Mouse (Mus musculus) cortical plate, adult 2 months (tissue): Measurements from ENCODE around the gene Rad51b. TPM values are rescaled to one million over a fixed set of nuclear protein-coding genes. Genes with fewer than 3 reads are reported as not detected.
A peak's percentile ranks its signal among the peaks of the same experiment; 100 is the strongest.

Experiments
- H3K27ac ChIP-seq: fragments of 200-500 bp; 2 replicates; pipeline ENCODE4 v1.5.1; 2012; ENCODE audit warnings: low read length, control low read depth, inconsistent platforms; ENCODE audit not compliant: insufficient read depth
- H3K4me1 ChIP-seq: fragments of 200-500 bp; 2 replicates; pipeline ENCODE4 v1.6.1; 2011; ENCODE audit warnings: low read length; ENCODE audit not compliant: control insufficient read depth, insufficient read depth
- H3K4me3 ChIP-seq: fragments of 200-500 bp; 2 replicates; pipeline ENCODE4 v1.5.1; 2011; ENCODE audit warnings: mild to moderate bottlenecking, low read length, control low read depth; ENCODE audit not compliant: insufficient read depth
- CTCF ChIP-seq: fragments of 200-500 bp; IDR thresholded peaks from 2 replicates; pipeline ENCODE4 v1.5.1; 2011; ENCODE audit warnings: mild to moderate bottlenecking, control low read depth, low read length; ENCODE audit not compliant: insufficient read depth; ENCODE audit errors: extremely low read depth
- POLR2A ChIP-seq: fragments of 200-500 bp; IDR thresholded peaks from 2 replicates; pipeline ENCODE4 v1.6.1; 2011; ENCODE audit warnings: mild to moderate bottlenecking, low read length, control low read depth; ENCODE audit not compliant: insufficient read depth; ENCODE audit errors: extremely low read depth
- polyA plus RNA-seq: library from polyadenylated mRNA; depleted of rRNA; stranded (reverse); fragments of >200 nt; gene quantifications from 2 replicates; pipeline ENCODE4 v1.2.3, GENCODE M21; 2012

The Rad51b gene
- polyA plus RNA-seq, 1 experiment: 0.17 TPM

DNA sequence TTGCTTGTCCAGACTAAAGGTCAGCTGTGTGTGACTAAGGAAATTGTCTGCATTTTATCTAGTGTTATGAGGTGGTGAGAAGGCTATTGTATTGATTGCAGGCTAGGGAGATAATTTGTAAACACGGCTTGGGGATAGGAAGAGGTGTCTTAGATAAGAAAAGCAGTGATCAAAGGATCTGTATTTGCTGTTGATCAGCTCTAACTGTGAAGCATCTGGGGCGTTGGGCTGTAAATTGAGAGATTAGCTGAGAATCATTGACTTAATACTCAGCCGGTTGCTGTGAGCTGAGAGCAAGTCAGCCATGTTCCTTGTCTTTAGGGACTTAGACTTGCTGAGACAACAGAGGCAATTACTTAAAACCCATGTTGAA is 55.6 kb downstream of the Rad51b start:
- no peak for TF ChIP-seq POLR2A
- no peak for TF ChIP-seq CTCF
- no peak overlapping the region for H3K27ac ChIP-seq

DNA sequence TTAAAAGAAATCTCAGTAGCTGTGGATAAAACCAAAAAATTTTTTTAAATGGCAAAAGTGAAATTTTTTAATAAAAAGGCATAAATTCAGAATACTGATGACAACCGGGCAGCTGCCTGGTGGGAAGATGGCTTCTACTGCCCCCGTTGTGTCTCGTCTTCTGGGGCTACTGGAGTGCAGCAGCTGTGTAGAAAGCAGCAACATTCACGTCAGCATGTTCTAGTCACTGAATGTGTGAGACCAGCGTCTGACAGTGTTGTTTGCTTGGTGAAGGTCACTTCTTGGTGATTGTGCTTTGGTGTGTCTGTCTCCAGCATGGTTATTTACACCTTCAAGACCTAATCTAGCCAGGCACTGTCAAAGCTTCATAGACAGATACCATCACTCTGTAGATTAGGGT is 56.3 kb downstream of the Rad51b start:
- TF ChIP-seq CTCF (no peak), POLR2A (no peak)
- Histone ChIP-seq H3K4me3 (no peak overlapping the region), H3K27ac (no peak overlapping the region), H3K4me1 (no peaks in the 10 kb centered on the region; the same call in 1 of the 2 replicates)

More for the DNA sequence above, 55.6 kb downstream of the Rad51b start:
- no peaks in the 10 kb centered on the region; the same call in 1 of the 2 replicates for H3K4me1 ChIP-seq
- H3K4me3 ChIP-seq: no peak overlapping the region

DNA sequence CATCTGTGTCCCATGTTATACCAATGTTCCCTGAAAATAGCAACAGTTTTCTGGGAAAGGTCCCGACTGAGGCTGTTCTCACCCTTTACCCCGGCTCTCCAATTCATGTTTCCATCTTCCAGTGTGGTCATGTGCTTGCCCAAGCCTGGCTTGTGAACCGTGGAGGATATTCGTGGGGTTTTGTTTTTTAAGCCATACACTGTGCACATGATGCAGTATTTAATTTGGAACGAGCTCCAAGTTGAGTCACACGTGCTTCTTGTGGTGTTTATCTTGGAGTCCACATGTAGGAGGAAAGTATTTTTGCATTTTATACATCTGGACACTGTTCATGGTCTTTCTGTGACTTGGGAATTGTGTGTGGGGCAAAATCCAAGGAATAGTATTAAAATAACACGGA is 57.5 kb downstream of the Rad51b start:
- Histone ChIP-seq H3K4me1 (no peaks in the 10 kb centered on the region; the same call in 1 of the 2 replicates), H3K27ac (no peak overlapping the region), H3K4me3 (no peak overlapping the region)
- TF ChIP-seq POLR2A (no peak), CTCF (no peak)

- TF ChIP-seq CTCF (no peak), POLR2A (no peak)
- Histone ChIP-seq H3K4me3 (no peak overlapping the region), H3K4me1 (no peaks in the 10 kb centered on the region; the same call in 1 of the 2 replicates), H3K27ac (no peak overlapping the region)
Measured at GRCm38 (mm10) chr12:79356138-79356537, 59.1 kb downstream of the Rad51b start.

DNA sequence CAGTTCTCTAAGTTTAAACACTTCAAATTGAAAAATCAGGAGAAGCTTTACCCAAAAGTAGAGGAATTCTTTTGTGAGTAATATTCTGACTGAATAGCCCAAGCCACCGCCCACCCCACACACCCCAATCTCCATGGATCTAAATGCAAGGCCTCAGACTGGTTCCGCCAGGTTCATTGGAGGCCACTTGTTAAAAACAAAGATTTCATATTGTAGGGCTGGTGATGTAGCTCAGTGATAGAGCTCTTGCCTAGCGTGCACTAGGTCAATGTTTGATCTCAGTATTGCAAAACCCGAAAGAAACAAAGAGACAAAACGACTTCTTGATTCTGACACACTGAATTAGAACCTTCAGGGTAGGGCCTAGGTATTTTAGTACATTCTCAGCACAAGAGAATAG is 60.5 kb downstream of the Rad51b start:
- Histone ChIP-seq H3K4me1 (no peaks in the 10 kb centered on the region; the same call in 1 of the 2 replicates), H3K27ac (no peak overlapping the region), H3K4me3 (no peak overlapping the region)
- TF ChIP-seq CTCF (no peak), POLR2A (no peak)

GRCm38 (mm10) chr12:79358613-79359218 is 61.6 kb downstream of the Rad51b start:
- Histone ChIP-seq H3K27ac (no peak overlapping the region), H3K4me3 (no peak overlapping the region), H3K4me1 (no peaks in the 10 kb centered on the region)
- TF ChIP-seq CTCF: peak; percentile 69
- TF ChIP-seq POLR2A: no peak

DNA sequence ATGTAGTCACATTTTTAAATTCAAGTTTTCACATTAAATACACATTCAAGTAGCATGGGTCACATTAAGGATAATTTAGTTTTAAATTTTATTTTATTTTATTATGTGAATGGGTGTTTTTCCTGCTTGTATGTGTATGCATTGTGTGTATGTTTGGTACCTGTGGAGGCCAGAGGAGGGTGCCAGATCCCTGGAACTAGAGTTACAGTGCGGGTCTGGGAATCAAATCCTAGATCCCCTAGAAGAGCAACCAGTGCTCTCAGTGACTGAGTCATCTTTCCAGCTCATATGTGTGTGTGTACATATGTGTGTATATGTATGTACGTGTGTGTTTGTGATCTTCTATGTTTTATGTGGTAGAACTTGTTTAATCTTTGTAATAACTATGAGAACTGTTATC is 62.3 kb downstream of the Rad51b start:
- TF ChIP-seq CTCF (0 out of 2 replicates have a peak, but pooled peaks have one; percentile 8), POLR2A (no peak)
- Histone ChIP-seq H3K4me1 (no peaks in the 10 kb centered on the region), H3K27ac (no peak overlapping the region), H3K4me3 (no peak overlapping the region)

DNA sequence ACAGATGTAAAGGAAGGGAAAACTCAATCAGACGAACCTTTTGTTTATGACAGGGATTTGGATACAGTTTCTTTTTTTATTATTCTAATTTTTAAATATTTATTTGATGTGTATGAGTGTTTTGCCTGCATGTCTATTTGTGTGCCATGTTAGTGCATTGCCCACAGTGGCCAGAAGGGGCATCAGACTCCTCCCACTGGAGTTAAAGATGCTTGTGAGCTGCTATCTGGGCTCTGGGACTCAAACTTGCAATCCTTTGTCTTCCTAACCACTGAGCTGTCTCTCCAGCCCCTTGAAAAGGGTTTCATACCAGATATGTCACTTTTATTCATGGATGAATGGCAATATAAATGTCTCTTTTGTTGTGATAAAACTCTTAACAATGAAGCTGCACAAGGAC is 65.1 kb downstream of the Rad51b start:
- H3K4me3 ChIP-seq: no peak overlapping the region
- no peaks in the 10 kb centered on the region for H3K4me1 ChIP-seq
- TF ChIP-seq CTCF (peak; percentile 49), POLR2A (no peak)
- no peak overlapping the region for H3K27ac ChIP-seq

GRCm38 (mm10) chr12:79364284-79364683 is 67.2 kb downstream of the Rad51b start:
- Histone ChIP-seq H3K4me1 (no peaks in the 10 kb centered on the region), H3K27ac (no peak overlapping the region), H3K4me3 (no peak overlapping the region)
- TF ChIP-seq CTCF (no peak), POLR2A (no peak)

DNA sequence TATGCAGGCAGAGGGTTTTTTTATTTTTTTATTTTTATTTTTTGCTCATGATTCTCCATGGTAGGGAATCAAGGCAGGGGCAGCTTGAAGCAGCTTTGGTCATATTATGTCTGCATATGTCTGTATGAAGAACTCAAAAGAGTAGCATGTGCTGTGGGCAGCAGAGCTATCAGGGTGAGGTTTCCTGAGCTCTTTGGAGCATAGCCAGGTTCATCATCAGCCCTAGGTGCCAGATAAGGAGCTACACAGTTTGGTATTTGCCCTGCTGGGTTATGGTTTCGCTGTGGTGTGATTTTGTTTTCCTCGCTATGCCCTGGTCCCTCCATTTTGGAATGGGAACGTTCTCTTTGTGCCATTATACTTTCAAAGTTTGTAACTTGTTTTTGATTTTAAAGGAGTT is 71.7 kb downstream of the Rad51b start:
- Histone ChIP-seq H3K27ac (no peak overlapping the region), H3K4me1 (no peaks in the 10 kb centered on the region), H3K4me3 (no peak overlapping the region)
- TF ChIP-seq CTCF (no peak), POLR2A (no peak)

- TF ChIP-seq CTCF (no peak), POLR2A (no peak)
- Histone ChIP-seq H3K4me3 (no peak overlapping the region), H3K27ac (no peak overlapping the region), H3K4me1 (no peaks in the 10 kb centered on the region)
Measured at GRCm38 (mm10) chr12:79369512-79370165, 72.6 kb downstream of the Rad51b start.
